Mouse (Mus musculus) E14TG2a.4 (cell line): ENCODE data around the gene Ksr1.

ENCODE experiments used
- H3K27me3 ChIP-seq: 2 replicates; pipeline ENCODE4 v1.6.1; 2014; ENCODE audit warnings: low read length, control low read depth; ENCODE audit not compliant: insufficient read depth
- H3K36me3 ChIP-seq: 2 replicates; pipeline ENCODE4 v1.6.1; 2014; ENCODE audit warnings: low read length, control low read depth; ENCODE audit not compliant: insufficient read depth
- H3K4me1 ChIP-seq: replicated peaks from 2 replicates; pipeline ENCODE4 v1.6.1; 2014; ENCODE audit warnings: low read depth, low read length, control low read depth
- H3K4me3 ChIP-seq: replicated peaks from 2 replicates; pipeline ENCODE4 v1.5.1; 2014; ENCODE audit warnings: mild to moderate bottlenecking, low read length
- H3K9me3 ChIP-seq: 2 replicates; pipeline ENCODE4 v1.6.1; 2014; ENCODE audit warnings: low read length, control low read depth
- CTCF ChIP-seq: conservative IDR thresholded peaks from 2 replicates; pipeline ENCODE4 v1.5.1; 2014; ENCODE audit warnings: low read length
- NANOG ChIP-seq: IDR thresholded peaks from 2 replicates; pipeline ENCODE4 v1.6.1; 2014; ENCODE audit warnings: borderline replicate concordance, low read length, mixed read lengths
- POU5F1 ChIP-seq: IDR thresholded peaks from 2 replicates; pipeline ENCODE4 v1.6.1; 2014; ENCODE audit warnings: low read length, borderline replicate concordance

The Ksr1 gene

DNA sequence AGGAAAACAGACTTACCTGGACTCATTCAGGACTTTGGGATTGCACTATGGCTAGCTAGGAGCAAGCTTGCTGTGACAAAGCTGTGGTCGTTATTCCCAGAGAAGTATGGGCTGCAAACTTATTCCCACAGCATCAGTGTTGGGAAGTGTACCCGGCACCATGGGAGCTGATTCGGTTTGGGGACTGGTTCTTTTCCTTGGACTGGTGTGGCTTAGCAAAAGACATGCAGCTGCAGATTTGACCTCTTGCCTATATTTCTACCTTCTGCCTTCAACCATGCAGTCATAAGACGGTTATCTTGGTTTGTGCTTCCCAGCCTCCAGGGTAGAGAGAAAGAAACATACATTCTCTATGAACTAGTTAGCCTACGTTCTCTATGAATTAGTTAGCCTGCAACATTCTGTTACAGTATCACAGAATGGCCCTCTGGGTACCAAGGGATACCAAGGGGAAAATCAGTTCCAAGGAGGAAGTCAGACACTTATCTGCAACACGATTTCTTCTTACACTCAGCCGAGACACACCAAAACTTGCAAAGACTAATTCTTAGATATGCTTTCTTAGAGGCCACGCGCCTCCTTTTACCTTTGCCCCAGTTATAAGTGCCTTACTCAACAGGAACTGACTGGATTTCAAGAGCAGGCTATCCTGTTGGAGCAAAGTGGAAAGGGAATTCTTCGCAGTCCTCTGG, 159.8 kb downstream of the Ksr1 start:
- TF ChIP-seq POU5F1 (no peak), NANOG (no peak), CTCF (no peak)
- Histone ChIP-seq H3K4me1 (0 out of 2 replicates have a peak, but pooled peaks cover 5% of the 10 kb centered on the region), H3K9me3 (peaks cover 37% of the 10 kb centered on the region), H3K36me3 (peaks cover 6% of the 10 kb centered on the region), H3K27me3 (no peaks in the 10 kb centered on the region), H3K4me3 (no peak overlapping the region)

DNA sequence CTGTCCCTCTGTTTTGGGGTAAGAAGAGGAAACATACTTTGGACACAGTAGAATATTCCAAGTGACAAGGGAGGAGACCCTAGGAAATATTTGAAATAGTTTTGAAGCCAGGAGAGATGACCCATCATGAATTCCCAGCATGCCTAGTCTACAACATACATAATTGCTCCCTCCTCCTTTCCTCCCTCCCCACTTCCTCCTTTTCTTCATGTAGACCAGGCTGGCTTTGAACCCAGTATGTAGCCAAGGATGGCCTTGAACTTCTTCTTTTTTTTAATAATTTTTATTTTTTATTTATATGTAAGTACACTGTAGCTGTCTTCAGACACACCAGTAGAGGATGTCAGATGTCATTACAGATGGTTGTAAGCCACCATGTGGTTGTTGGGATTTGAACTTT, 160.7 kb downstream of the Ksr1 start:
- H3K4me3 ChIP-seq = no peak overlapping the region
- 0 out of 2 replicates have a peak, but pooled peaks cover 5% of the 10 kb centered on the region for H3K4me1 ChIP-seq
- peaks cover 27% of the 10 kb centered on the region for H3K9me3 ChIP-seq
- no peaks in the 10 kb centered on the region for H3K27me3 ChIP-seq
- H3K36me3 ChIP-seq = peaks cover 6% of the 10 kb centered on the region
- TF ChIP-seq CTCF (no peak), NANOG (no peak), POU5F1 (no peak)

DNA sequence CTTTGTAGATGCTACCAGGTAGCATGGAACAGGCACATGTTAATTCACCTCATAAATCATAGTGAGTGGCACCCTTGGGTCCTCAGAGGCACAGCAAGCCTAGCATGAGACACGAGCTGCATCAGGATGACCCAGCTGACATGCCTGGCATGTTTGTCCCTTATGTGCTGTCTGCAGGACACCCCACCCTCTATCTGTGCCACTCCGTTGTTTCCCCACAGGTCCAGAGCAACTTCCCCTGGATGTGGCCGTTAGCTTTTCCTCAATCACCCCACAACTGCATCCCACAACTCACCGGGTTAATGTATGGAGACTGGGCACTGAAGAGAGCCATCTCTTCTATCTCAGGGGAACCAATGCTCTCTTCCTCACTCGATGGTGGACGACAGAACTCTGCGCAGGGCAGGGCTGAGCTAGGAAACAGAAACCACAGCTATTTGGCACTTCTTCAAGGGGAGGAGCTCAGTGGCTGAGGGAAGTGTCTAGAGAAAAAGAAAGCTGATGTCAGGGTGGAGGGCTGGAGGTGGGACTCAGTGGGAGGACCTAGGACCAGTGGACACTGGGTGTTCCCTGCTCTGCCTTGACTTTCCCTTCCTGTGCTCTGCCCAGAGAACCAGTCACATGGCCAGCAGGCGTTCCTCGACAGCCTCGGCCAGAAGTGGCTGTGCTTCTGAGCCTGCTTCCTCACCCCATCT, 161.6 kb downstream of the Ksr1 start, which contains the start of gene Lgals9:
Lgals9 (minus strand) TSS at position 464 of the 695 bp plus-strand sequence.
- H3K9me3 ChIP-seq = peaks cover 19% of the 10 kb centered on the region
- no peak within 1 kb of the TSS for H3K4me3 ChIP-seq
- TF ChIP-seq NANOG = no peak
- no peak for TF ChIP-seq CTCF
- TF ChIP-seq POU5F1 = no peak
- H3K4me1 ChIP-seq = 0 out of 2 replicates have a peak, but pooled peaks cover 5% of the 10 kb centered on the region
- no peaks in the 10 kb centered on the region; the same call in 1 of the 2 replicates for H3K36me3 ChIP-seq
- H3K27me3 ChIP-seq = no peaks in the 10 kb centered on the region

DNA sequence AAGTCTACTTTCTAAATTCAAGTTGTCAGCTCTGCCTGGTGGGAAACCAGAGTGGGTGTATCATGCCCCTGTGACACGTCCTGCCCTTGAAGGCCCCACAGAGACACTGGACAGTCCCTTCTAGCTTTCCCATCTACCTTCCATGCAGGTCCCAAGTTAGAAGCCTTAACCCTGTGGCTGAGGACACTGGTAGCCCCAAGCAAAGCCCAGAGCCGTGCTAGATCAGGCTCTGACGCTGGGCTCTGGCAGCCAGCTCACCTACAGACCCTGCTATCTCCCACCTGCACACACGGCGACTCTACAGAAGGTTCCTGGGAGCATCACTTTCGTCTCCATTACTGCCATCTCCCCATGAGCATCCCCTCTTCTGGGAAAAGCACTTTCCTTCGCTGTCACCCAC, 162.7 kb downstream of the Ksr1 start:
- TF ChIP-seq NANOG (no peak), POU5F1 (no peak), CTCF (no peak)
- H3K4me1 ChIP-seq = peaks cover 7% of the 10 kb centered on the region
- no peak overlapping the region for H3K4me3 ChIP-seq
- no peaks in the 10 kb centered on the region for H3K36me3 ChIP-seq
- no peaks in the 10 kb centered on the region for H3K27me3 ChIP-seq
- peaks cover 8% of the 10 kb centered on the region for H3K9me3 ChIP-seq

DNA sequence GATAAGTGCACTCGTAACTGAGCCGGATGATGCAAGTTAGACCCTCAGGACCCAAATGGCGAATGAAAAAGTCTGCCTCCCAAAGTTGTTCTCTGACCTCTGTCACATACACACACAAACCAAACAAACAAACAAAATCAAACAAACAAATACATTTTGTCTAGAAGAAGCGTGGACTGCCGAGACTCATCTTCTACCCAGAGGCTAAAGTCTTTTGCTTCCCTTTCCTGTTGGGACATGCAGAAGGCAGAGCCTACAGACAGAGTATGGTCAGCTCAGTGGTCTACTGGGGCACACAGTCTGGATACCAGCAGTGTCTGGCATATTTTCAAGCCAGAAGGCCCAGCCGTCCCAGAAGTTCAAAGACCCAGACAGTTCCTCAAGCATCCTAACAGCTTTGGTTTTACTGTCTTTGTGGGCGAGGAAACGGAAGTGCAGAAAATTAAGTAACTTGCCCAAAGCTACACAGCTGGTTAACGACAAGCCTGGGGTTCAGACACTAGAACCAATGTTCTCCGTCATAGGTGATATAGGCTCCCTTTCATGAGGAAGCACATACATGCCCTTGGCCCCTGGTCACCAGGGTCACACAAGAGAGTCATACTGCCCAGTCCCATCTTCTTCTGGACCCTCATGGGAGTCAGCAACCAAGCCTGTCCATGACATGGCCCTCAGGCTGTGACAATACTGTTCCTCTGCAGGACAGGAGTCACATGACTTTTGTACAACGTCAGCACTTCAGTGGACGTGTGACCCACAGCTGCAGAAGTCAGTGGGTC, 163.5 kb downstream of the Ksr1 start:
- H3K9me3 ChIP-seq = peaks cover 1% of the 10 kb centered on the region
- H3K4me1 ChIP-seq = peaks cover 16% of the 10 kb centered on the region
- H3K4me3 ChIP-seq = no peak overlapping the region
- H3K27me3 ChIP-seq = no peaks in the 10 kb centered on the region
- H3K36me3 ChIP-seq = no peaks in the 10 kb centered on the region
- no peak for TF ChIP-seq NANOG
- no peak for TF ChIP-seq POU5F1
- no peak for TF ChIP-seq CTCF

DNA sequence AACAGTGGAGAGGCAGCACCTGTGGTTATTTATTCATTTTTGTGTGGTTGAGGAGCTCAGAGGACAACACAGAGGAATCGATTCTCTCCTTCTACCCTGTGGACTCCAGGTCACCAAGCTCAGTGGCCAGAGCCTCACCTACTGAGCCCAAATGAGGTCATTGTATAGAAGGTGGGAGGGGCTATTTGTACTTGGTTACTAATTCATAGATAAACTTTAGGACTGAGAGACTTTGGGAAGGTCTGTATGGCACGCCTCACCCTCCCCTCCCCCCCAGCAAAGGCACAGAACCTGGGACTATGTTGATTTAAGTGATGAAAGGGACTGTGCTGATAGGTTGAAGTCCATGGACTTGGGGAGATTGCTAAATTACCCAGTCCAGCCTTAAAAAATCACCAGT, 164.2 kb downstream of the Ksr1 start:
- Histone ChIP-seq H3K4me3 (no peak overlapping the region), H3K36me3 (no peaks in the 10 kb centered on the region), H3K4me1 (peaks cover 22% of the 10 kb centered on the region), H3K27me3 (no peaks in the 10 kb centered on the region), H3K9me3 (no peaks in the 10 kb centered on the region)
- no peak for TF ChIP-seq POU5F1
- TF ChIP-seq NANOG = no peak

DNA sequence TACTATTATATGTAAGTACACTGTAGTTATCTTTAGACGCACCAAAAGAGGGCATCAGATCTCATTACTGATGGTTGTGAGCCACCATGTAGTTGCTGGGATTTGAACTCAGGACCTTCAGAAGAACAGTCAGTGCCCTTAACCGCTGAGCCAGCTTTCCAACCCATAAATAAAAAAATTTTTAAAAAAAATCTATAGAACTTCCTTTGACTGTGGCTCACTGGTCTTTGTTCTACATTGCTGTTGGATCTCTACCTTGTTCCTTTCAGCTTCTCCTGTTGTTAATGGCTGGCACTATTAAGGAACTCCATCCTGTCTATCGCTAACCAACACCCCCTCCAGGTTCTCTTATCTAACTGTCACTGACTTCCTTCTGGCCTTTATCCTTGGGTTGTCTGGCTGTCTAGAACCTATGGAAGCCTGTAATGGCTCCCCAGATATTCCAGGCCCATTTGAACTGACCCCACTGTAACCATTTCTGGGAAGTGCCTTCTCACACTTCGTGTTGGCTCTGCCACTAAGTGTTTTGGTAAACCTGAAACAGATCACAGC, 166.0 kb downstream of the Ksr1 start:
- H3K9me3 ChIP-seq = no peaks in the 10 kb centered on the region
- H3K36me3 ChIP-seq = no peaks in the 10 kb centered on the region
- H3K4me1 ChIP-seq = peaks cover 31% of the 10 kb centered on the region
- no peak overlapping the region for H3K4me3 ChIP-seq
- TF ChIP-seq POU5F1 (no peak), CTCF (no peak), NANOG (no peak)
- no peaks in the 10 kb centered on the region for H3K27me3 ChIP-seq
